Comparison of ENCODE assay signal across 12 mouse cellular contexts in genomic region chr1:62276466-62276865, GRCm38 (mm10).
DNase-seq lines count a peak whose midpoint lies in the region.
"Had no signal": no experiment of that assay in that cellular context is flagged by ENCODE, and none has a peak within 500 bp of the region (broad histone marks: within the 10 kb centered on the region; RNA-seq: fewer than 3 reads in every experiment).

No protein-coding gene starts in this region.

- DNase-seq in cerebellum, postnatal 14 days, result peak; percentile 12 to 36
- DNase-seq in cerebellum, adult 8-10 months, result no peak
- peak; percentile 20 for DNase-seq in retina, postnatal 1 day
- no peak for DNase-seq in retina, embryonic 14.5 days (ENCODE audit: low spot score)
- no peak for DNase-seq in layer of hippocampus, adult 9-11 months
- DNase-seq: adrenal gland, adult 2 months; adrenal gland, postnatal 10 days; adrenal gland, postnatal 25 days; cerebellum, adult 11-12 months; cerebellum, adult 2 months; cerebellum, postnatal 25 days; forebrain, postnatal 0 days had no signal

Comparison
In these comparisons a context has a peak if more than half of its experiments do, and no peak if none do; other contexts are left out.
1. DNase-seq: peak in cerebellum, postnatal 14 days (2 of 2) and retina, postnatal 1 day (single experiment); none in cerebellum, adult 8-10 months (single experiment), retina, embryonic 14.5 days (single experiment) and layer of hippocampus, adult 9-11 months (single experiment).